Mouse (Mus musculus): ENCODE data around the gene Lctl.

- no peak for TF ChIP-seq SIN3A (IDR thresholded peaks at IDR 0.05; ENCODE audit: low read length)
- TF ChIP-seq CHD2 (IDR thresholded peaks at IDR 0.05; ENCODE audit: low read length): no peak
- no peak for TF ChIP-seq CTCF (conservative IDR thresholded peaks at IDR 0.05 in 1 of 2, IDR thresholded peaks at IDR 0.05 in 1 of 2; ENCODE audit: low read depth in 2 of 2, low read length in 2 of 2)
- no peak for TF ChIP-seq ZNF384 (IDR thresholded peaks at IDR 0.05; ENCODE audit: low read depth, low read length)
- TF ChIP-seq NELFE (IDR thresholded peaks at IDR 0.05; ENCODE audit: low read depth, low read length): no peak
- TF ChIP-seq ZMIZ1 (IDR thresholded peaks at IDR 0.05; ENCODE audit: low read depth, low read length): no peak
- TF ChIP-seq SMC3 (IDR thresholded peaks at IDR 0.05; ENCODE audit: low read depth, low read length): no peak
- no peak for TF ChIP-seq USF1 (IDR thresholded peaks at IDR 0.05; ENCODE audit: low read depth, low read length)
- no peak for TF ChIP-seq ETS1 (conservative IDR thresholded peaks at IDR 0.05; ENCODE audit: low read depth, low read length)
- TF ChIP-seq POLR2A (IDR thresholded peaks at IDR 0.05; ENCODE audit: low read depth, low read length): no peak
- TF ChIP-seq EP300 (IDR thresholded peaks at IDR 0.05; ENCODE audit: low read length): no peak
- TF ChIP-seq ZC3H11A (IDR thresholded peaks at IDR 0.05; ENCODE audit: low read depth, low read length): no peak
- TF ChIP-seq MAFK (IDR thresholded peaks at IDR 0.05; ENCODE audit: insufficient replicate concordance, low read length): no peak
- no peak for TF ChIP-seq NRF1 (IDR thresholded peaks at IDR 0.05; ENCODE audit: low read depth, low read length)
Measured at GRCm38 (mm10) chr9:64110502-64110901, 6.4 kb upstream of the Lctl start.
